Mouse (Mus musculus) midbrain, embryonic 10.5 days (tissue): Measurements from ENCODE around the gene Atl1. TPM values are rescaled to one million over a fixed set of nuclear protein-coding genes. Genes with fewer than 3 reads are reported as not detected.

ENCODE experiments used
- DNase-seq: peaks from one replicate; pipeline ENCODE4 v3.0.0-alpha.2; 2017; ENCODE audit warnings: low spot score
- H3K27ac ChIP-seq: fragments of 300-500 bp; sonication (generic); replicated peaks from 2 replicates; pipeline ENCODE4 v1.5.1; 2016; ENCODE audit warnings: mild to moderate bottlenecking
- H3K27me3 ChIP-seq: fragments of 300-500 bp; sonication (generic); 2 replicates; pipeline ENCODE4 v1.6.1; 2016; ENCODE audit warnings: low read depth, mild to moderate bottlenecking; ENCODE audit not compliant: poor library complexity, severe bottlenecking
- H3K36me3 ChIP-seq: fragments of 300-500 bp; sonication (generic); 2 replicates; pipeline ENCODE4 v1.6.1; 2016; ENCODE audit warnings: mild to moderate bottlenecking, moderate library complexity
- H3K4me1 ChIP-seq: fragments of 300-500 bp; sonication (generic); 2 replicates; pipeline ENCODE4 v1.6.1; 2016
- H3K4me3 ChIP-seq: fragments of 300-500 bp; sonication (generic); 2 replicates; pipeline ENCODE4 v1.5.1; 2016; ENCODE audit warnings: mild to moderate bottlenecking, moderate library complexity
- H3K9me3 ChIP-seq: fragments of 300-500 bp; sonication (generic); replicated peaks from 2 replicates; pipeline ENCODE4 v1.6.1; 2016; ENCODE audit warnings: mild to moderate bottlenecking
- WGBS: fragments of 180-500 bp; shearing (Covaris S2); methylation state at CpG from one replicate; pipeline ENCODE4 v1.1.7; 2016; 5-methylcytosine and 5-hydroxymethylcytosine counted together
- polyA plus RNA-seq: library from polyadenylated mRNA; unstranded; fragments of >200 nt; fragmentation: Nextera tagmentation; extraction: Ambion mirVana; gene quantifications from 2 replicates; pipeline ENCODE4 v1.2.1, GENCODE M21; 2016

Atl1 gene
- polyA plus RNA-seq, 1 experiment from 2014 or later = 22.1 TPM

GRCm38 (mm10) chr12:69968154-69968553, 75.7 kb downstream of the Atl1 start:
- no peaks in the 10 kb centered on the region for H3K27me3 ChIP-seq
- no peak overlapping the region for H3K27ac ChIP-seq
- H3K4me3 ChIP-seq = no peak overlapping the region
- no peaks in the 10 kb centered on the region for H3K4me1 ChIP-seq
- 81% methylated on average over 5 of the region's 5 CpGs for WGBS
- no peaks in the 10 kb centered on the region for H3K9me3 ChIP-seq
- peaks cover 100% of the 10 kb centered on the region for H3K36me3 ChIP-seq
- DNase-seq = no peak

DNA sequence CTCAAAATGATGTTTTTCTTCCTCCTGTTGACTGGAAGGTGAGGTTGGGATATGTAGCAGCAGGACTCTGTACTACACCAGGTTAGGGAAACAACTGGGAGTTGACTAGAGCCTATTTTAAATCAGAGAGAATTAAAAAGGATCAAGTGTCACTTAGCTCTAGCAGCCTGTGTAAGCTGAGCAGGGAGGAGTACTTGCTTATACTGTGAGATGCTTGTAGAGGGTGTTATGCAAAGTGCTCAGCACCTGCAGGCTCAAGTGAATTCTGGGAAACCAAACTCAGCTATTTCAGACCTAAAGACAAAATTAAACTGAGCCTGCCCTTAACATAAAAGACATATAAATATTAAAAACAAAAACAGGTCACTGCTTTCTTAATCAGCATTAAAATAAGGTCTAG, 81.3 kb downstream of the Atl1 start:
- DNase-seq = no peak
- Histone ChIP-seq H3K27me3 (no peaks in the 10 kb centered on the region), H3K4me1 (no peaks in the 10 kb centered on the region), H3K27ac (no peak overlapping the region), H3K4me3 (no peak overlapping the region), H3K9me3 (no peaks in the 10 kb centered on the region), H3K36me3 (peaks cover 87% of the 10 kb centered on the region)

DNA sequence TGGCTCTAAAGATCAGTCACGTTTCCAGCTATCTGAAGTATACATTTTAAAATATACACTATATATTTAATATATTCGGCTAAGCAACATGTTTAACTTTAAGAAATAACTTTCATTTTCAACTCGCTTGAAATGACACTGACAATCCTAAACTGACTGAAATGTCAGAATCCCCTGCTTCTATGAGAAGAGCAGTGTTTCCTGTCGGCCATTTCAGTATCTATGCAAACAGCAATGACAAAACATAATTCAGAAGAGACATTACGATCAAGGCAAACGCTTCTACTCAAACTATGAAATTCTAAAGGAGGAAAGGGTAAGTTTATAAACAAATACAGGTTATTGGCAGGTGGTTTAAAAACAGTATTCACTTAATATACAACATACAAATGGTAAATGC, 84.3 kb downstream of the Atl1 start:
- H3K27me3 ChIP-seq = no peaks in the 10 kb centered on the region
- 90% methylated on average over 6 of the region's 6 CpGs for WGBS
- no peaks in the 10 kb centered on the region for H3K4me1 ChIP-seq
- no peak overlapping the region for H3K4me3 ChIP-seq
- H3K36me3 ChIP-seq = peaks cover 87% of the 10 kb centered on the region
- H3K9me3 ChIP-seq = no peaks in the 10 kb centered on the region
- H3K27ac ChIP-seq = no peak overlapping the region
- no peak for DNase-seq

DNA sequence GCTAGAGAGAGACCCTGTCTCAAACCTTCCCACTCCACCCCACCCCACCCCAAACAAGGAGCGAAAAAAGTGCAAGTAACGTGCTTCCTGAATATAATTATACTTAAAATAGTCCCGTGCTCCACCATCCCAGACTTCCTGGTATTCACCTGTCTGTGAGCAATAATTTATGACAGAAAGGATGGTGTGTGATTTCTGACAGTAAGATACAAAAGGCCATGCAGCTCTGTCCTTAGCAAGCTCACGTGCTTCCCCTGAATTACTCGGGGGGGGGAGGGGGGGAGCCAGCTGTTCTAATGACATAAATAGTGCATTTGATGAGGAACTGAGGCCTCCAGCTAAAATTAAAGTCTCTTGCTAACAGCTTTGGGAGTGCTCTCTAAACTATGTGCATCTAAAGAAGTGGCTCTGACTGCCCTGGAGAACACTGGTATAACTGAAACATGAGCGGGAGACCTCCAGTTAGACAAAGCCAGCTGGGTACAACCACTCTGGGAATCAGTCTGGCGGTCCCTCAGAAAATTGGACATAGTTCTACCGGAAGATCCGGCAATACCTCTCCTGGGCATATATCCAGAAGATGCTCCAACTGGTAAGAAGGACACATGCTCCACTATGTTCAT, 85.1 kb downstream of the Atl1 start:
- no peak for DNase-seq
- H3K27me3 ChIP-seq = no peaks in the 10 kb centered on the region
- no peak overlapping the region for H3K27ac ChIP-seq
- 86% methylated on average over 9 of the region's 9 CpGs for WGBS
- H3K4me3 ChIP-seq = no peak overlapping the region
- H3K36me3 ChIP-seq = peaks cover 87% of the 10 kb centered on the region
- H3K4me1 ChIP-seq = no peaks in the 10 kb centered on the region
- no peaks in the 10 kb centered on the region for H3K9me3 ChIP-seq

- H3K27me3 ChIP-seq = no peaks in the 10 kb centered on the region
- peaks cover 20% of the 10 kb centered on the region for H3K4me1 ChIP-seq
- no peaks in the 10 kb centered on the region for H3K9me3 ChIP-seq
- no peak for DNase-seq
- no peak overlapping the region for H3K4me3 ChIP-seq
- no peak overlapping the region for H3K27ac ChIP-seq
- peaks cover 64% of the 10 kb centered on the region for H3K36me3 ChIP-seq
- 75% methylated on average over 5 of the region's 5 CpGs for WGBS
These were observed 90.5 kb downstream of the Atl1 start for GRCm38 (mm10) chr12:69982874-69983273.

DNA sequence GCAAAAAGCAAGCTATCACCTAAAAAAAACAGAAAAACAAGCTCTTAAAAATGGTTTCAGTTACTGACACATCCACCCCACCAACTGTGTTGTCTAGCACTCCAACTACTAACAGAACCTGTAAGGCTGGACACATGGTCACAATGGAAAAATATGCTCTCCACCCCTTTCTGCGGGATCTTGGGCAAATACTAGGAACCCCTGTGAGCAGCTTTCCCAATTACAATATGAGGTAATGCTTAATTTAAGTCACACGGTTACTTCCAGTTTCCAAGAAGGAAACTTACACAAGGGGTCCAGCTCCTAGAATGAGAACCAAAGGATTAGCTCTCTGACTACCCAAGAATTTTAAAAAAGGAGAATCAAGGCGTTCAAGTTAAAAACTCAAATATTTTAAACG, 93.1 kb downstream of the Atl1 start:
- Histone ChIP-seq H3K27me3 (no peaks in the 10 kb centered on the region), H3K36me3 (peaks cover 39% of the 10 kb centered on the region), H3K9me3 (no peaks in the 10 kb centered on the region), H3K4me1 (peaks cover 24% of the 10 kb centered on the region), H3K4me3 (peak overlapping the region; percentile 93), H3K27ac (no peak overlapping the region)
- 57% methylated on average over 4 of the region's 4 CpGs for WGBS
- DNase-seq = no peak

- 0% methylated on average over 34 of the region's 36 CpGs for WGBS
- H3K9me3 ChIP-seq = no peaks in the 10 kb centered on the region
- H3K27ac ChIP-seq = peak overlapping the region; percentile 97
- peaks cover 24% of the 10 kb centered on the region for H3K4me1 ChIP-seq
- peak; percentile 57 for DNase-seq
- H3K4me3 ChIP-seq = peak overlapping the region; percentile 93
- H3K27me3 ChIP-seq = no peaks in the 10 kb centered on the region
- H3K36me3 ChIP-seq = peaks cover 32% of the 10 kb centered on the region
These were observed 93.9 kb downstream of the Atl1 start for GRCm38 (mm10) chr12:69986241-69986762.

GRCm38 (mm10) chr12:69986786-69987497, 94.5 kb downstream of the Atl1 start, which contains the start of gene Sav1:
Sav1 (minus strand) TSS chr12:69987002.
- peak within 1 kb of the TSS; percentile 93 for H3K4me3 ChIP-seq
- H3K9me3 ChIP-seq = no peaks in the 10 kb centered on the region
- no peaks in the 10 kb centered on the region for H3K27me3 ChIP-seq
- DNase-seq = peak; percentile 87
- under 1% methylated on average over 99 of the region's 102 CpGs for WGBS
- peak within 1 kb of the TSS; percentile 97 for H3K27ac ChIP-seq
- peaks cover 24% of the 10 kb centered on the region for H3K4me1 ChIP-seq
- peaks cover 25% of the 10 kb centered on the region for H3K36me3 ChIP-seq

DNA sequence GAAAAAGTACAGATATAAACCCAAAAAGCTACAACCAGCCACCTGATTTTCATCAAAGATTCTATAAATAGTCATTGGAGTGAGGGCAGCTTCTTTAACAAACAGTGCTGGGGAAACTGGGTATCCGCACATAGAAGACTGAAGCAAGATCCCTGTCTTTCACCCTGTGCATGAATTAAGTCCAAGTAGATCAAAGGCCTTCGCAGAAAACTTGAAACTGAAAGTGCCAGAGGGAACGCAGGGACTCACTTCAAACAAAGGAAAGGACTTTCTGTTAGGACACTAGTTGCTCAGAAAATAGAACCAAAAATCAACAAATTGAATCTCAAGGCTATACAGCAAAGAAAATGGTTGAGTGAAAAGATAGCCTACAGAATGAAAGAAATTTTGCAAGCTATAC, 103.0 kb downstream of the Atl1 start:
- WGBS = 81% methylated on average over 3 of the region's 3 CpGs
- no peak for DNase-seq

DNA sequence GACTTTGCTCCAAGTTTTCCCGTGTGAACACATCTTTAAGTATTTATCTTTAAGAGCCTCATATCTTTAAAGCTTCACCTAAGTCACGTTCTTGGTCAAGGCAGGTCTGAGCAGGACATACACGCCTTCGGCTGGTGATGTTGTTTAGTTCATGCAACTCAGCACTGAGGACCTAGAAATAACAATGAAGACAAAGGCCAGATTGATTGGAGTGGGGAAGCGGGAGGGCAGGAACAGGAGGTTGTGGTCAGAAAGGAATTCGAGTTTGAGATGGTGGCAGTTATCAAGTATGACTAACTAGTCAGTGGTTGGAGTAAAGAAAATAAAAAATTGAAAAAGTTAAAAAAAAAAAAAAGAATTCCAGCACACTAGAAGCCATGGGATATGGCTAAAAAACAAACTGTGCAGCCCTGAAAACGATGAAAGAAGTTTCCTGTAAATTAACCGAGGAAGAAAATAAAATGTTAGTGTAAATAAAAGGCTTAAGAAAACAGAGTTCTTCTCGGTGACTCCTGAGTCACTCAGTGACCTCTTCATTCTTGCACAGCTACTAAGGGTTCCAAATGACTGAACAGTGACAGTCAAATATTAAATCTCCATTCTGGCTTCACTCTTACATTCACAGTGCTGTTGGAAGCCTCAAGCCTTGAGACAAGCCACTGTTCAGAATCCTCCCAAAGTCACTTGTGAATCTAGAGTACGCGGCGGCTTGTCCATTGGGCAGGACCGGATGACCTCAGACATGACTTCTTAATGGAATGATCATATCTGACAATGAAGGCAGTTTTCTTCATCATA, 106.0 kb downstream of the Atl1 start:
- WGBS = 87% methylated on average over 13 of the region's 13 CpGs

More for the DNA sequence above, 103.0 kb downstream of the Atl1 start:
- Histone ChIP-seq H3K4me3 (no peak overlapping the region), H3K27ac (no peak overlapping the region), H3K36me3 (no peaks in the 10 kb centered on the region), H3K9me3 (no peaks in the 10 kb centered on the region), H3K27me3 (no peaks in the 10 kb centered on the region), H3K4me1 (no peaks in the 10 kb centered on the region)

GRCm38 (mm10) chr12:70005103-70005502, 112.7 kb downstream of the Atl1 start:
- Histone ChIP-seq H3K36me3 (no peaks in the 10 kb centered on the region), H3K4me1 (no peaks in the 10 kb centered on the region), H3K4me3 (no peak overlapping the region), H3K27ac (no peak overlapping the region), H3K27me3 (no peaks in the 10 kb centered on the region), H3K9me3 (no peaks in the 10 kb centered on the region)
- no peak for DNase-seq
- WGBS = 90% methylated on average over 4 of the region's 4 CpGs

More for the DNA sequence above, 106.0 kb downstream of the Atl1 start:
- Histone ChIP-seq H3K36me3 (no peaks in the 10 kb centered on the region), H3K9me3 (no peaks in the 10 kb centered on the region), H3K27ac (no peak overlapping the region), H3K4me3 (no peak overlapping the region), H3K4me1 (no peaks in the 10 kb centered on the region), H3K27me3 (no peaks in the 10 kb centered on the region)
- no peak for DNase-seq

- no peak for DNase-seq
- H3K27ac ChIP-seq = no peak overlapping the region
- H3K9me3 ChIP-seq = peaks cover 6% of the 10 kb centered on the region; the same call in 1 of the 2 replicates
- peaks cover 15% of the 10 kb centered on the region for H3K36me3 ChIP-seq
- peaks cover 3% of the 10 kb centered on the region for H3K4me1 ChIP-seq
- H3K4me3 ChIP-seq = no peak overlapping the region
- H3K27me3 ChIP-seq = no peaks in the 10 kb centered on the region
- 93% methylated on average over 4 of the region's 4 CpGs for WGBS
These were observed 117.9 kb downstream of the Atl1 start for GRCm38 (mm10) chr12:70010356-70010755.
